Mouse (Mus musculus) kidney, postnatal 0 days (tissue): ENCODE measurements around the gene Tmem170b. TPM values are rescaled to one million over a fixed set of nuclear protein-coding genes. Genes with fewer than 3 reads are reported as not detected.

ENCODE experiments used
- ATAC-seq: fragments of 200-750 bp; cut with Nextera tagmentation; replicated peaks from 2 replicates; pipeline ENCODE4 v1.8.0; 2017; ENCODE audit warnings: low read depth, moderate number of reproducible peaks, moderate TSS enrichment, moderate library complexity; ENCODE audit not compliant: low FRiP score
- DNase-seq: peaks from one replicate; pipeline ENCODE4 v3.0.0-alpha.2; 2016; ENCODE audit warnings: low spot score
- H3K27ac ChIP-seq: fragments of 300-500 bp; sonication (generic); 2 replicates; pipeline ENCODE4 v1.5.1; 2014; ENCODE audit warnings: mild to moderate bottlenecking
- H3K27me3 ChIP-seq: fragments of 300-500 bp; sonication (generic); 2 replicates; pipeline ENCODE4 v1.6.1; 2014; ENCODE audit warnings: low read length, mixed read lengths; ENCODE audit not compliant: insufficient read depth
- H3K36me3 ChIP-seq: fragments of 300-500 bp; sonication (generic); 2 replicates; pipeline ENCODE4 v1.6.1; 2014; ENCODE audit warnings: low read length, mixed read lengths; ENCODE audit not compliant: insufficient read depth
- H3K4me1 ChIP-seq: fragments of 300-500 bp; sonication (generic); replicated peaks from 2 replicates; pipeline ENCODE4 v1.6.1; 2014; ENCODE audit warnings: antibody characterized with exemption, low read length, mixed read lengths; ENCODE audit not compliant: insufficient read depth
- H3K4me2 ChIP-seq: fragments of 300-500 bp; sonication (generic); 2 replicates; pipeline ENCODE4 v1.6.1; 2014; ENCODE audit warnings: mild to moderate bottlenecking, low read length, moderate library complexity, mixed read lengths
- H3K4me3 ChIP-seq: fragments of 300-500 bp; sonication (generic); replicated peaks from 2 replicates; pipeline ENCODE4 v1.5.1; 2014; ENCODE audit warnings: low read depth, low read length
- H3K9ac ChIP-seq: fragments of 300-500 bp; sonication (generic); 2 replicates; pipeline ENCODE4 v1.6.1; 2014; ENCODE audit warnings: low read depth, low read length
- H3K9me3 ChIP-seq: fragments of 300-500 bp; sonication (generic); replicated peaks from 2 replicates; pipeline ENCODE4 v1.6.1; 2016; ENCODE audit warnings: low read length, inconsistent platforms, mixed read lengths
- CTCF ChIP-seq: IDR thresholded peaks from 2 replicates; pipeline ENCODE4 v1.5.1; 2016; ENCODE audit warnings: antibody characterized with exemption, low read depth, mild to moderate bottlenecking, moderate library complexity
- WGBS: fragments of 180-500 bp; shearing (Covaris S2); extraction: QIAGEN DNeasy Blood & Tissue Kit; methylation state at CpG from one replicate; pipeline ENCODE4 v1.1.7; 2014; 5-methylcytosine and 5-hydroxymethylcytosine counted together
- polyA plus RNA-seq: library from polyadenylated mRNA; unstranded; fragments of >200 nt; fragmentation: Nextera tagmentation; extraction: Ambion mirVana; gene quantifications from 2 replicates; pipeline ENCODE4 v1.2.1, GENCODE M21; 2015

The Tmem170b gene
- polyA plus RNA-seq, 1 experiment from 2014 or later: 7.0 TPM

GRCm38 (mm10) chr13:41685499-41685898, 79.8 kb downstream of the Tmem170b start:
- WGBS: 57% methylated on average over 11 of the region's 11 CpGs
- ATAC-seq (no peak), DNase-seq (no peak)
- Histone ChIP-seq H3K4me1 (no peaks in the 10 kb centered on the region; the same call in 1 of the 2 replicates), H3K9ac (no peak overlapping the region), H3K36me3 (no peaks in the 10 kb centered on the region), H3K27me3 (no peaks in the 10 kb centered on the region), H3K27ac (no peak overlapping the region), H3K4me2 (no peak overlapping the region), H3K9me3 (no peaks in the 10 kb centered on the region), H3K4me3 (no peak overlapping the region)
- no peak for TF ChIP-seq CTCF

GRCm38 (mm10) chr13:41689055-41689454, 83.3 kb downstream of the Tmem170b start:
- Histone ChIP-seq H3K27ac (peak overlapping the region; percentile 90), H3K4me1 (no peaks in the 10 kb centered on the region; the same call in 1 of the 2 replicates), H3K27me3 (no peaks in the 10 kb centered on the region), H3K4me3 (no peak overlapping the region), H3K36me3 (no peaks in the 10 kb centered on the region), H3K9me3 (no peaks in the 10 kb centered on the region), H3K4me2 (peak overlapping the region; percentile 1; the same call in 1 of the 2 replicates), H3K9ac (no peak overlapping the region)
- peak; percentile 75 for DNase-seq
- WGBS: 35% methylated on average over 6 of the region's 6 CpGs
- peak; percentile 74 for ATAC-seq
- no peak for TF ChIP-seq CTCF

GRCm38 (mm10) chr13:41689598-41690045, 83.9 kb downstream of the Tmem170b start:
- WGBS: 6% methylated on average over 5 of the region's 5 CpGs
- H3K27me3 ChIP-seq: no peaks in the 10 kb centered on the region
- TF ChIP-seq CTCF: no peak
- DNase-seq (peak; percentile 95), ATAC-seq (peak; percentile 88)
- no peaks in the 10 kb centered on the region for H3K9me3 ChIP-seq
- H3K27ac ChIP-seq: peak overlapping the region; percentile 90
- no peaks in the 10 kb centered on the region; the same call in 1 of the 2 replicates for H3K4me1 ChIP-seq
- no peak overlapping the region for H3K4me3 ChIP-seq
- peak overlapping the region; percentile 1; the same call in 1 of the 2 replicates for H3K4me2 ChIP-seq
- no peak overlapping the region for H3K9ac ChIP-seq
- no peaks in the 10 kb centered on the region for H3K36me3 ChIP-seq

Other genes with a start within 250 kb of the Tmem170b start
- gene Nedd9, start 118.5 kb upstream of the Tmem170b start, polyA plus RNA-seq: 26.4 and 27.3 TPM in 2 replicates
- gene Adtrp, start 241.8 kb downstream of the Tmem170b start, polyA plus RNA-seq: 3.2 and 4.3 TPM in 2 replicates